Mouse (Mus musculus): ENCODE data around the gene Sort1. TPM values are rescaled to one million over a fixed set of nuclear protein-coding genes. Genes with fewer than 3 reads are reported as not detected.
A peak's percentile ranks its signal among the peaks of the same experiment; 100 is the strongest.
"Not testable (repeated sequence)": the region's sequence is repeated elsewhere in the genome, so short reads cannot be mapped to it uniquely, and the experiment has no call there.

Gene Sort1
- 10 to 100 TPM; 50.2 to 56.6 (median 53.5) TPM for total RNA-seq (2022)

DNA sequence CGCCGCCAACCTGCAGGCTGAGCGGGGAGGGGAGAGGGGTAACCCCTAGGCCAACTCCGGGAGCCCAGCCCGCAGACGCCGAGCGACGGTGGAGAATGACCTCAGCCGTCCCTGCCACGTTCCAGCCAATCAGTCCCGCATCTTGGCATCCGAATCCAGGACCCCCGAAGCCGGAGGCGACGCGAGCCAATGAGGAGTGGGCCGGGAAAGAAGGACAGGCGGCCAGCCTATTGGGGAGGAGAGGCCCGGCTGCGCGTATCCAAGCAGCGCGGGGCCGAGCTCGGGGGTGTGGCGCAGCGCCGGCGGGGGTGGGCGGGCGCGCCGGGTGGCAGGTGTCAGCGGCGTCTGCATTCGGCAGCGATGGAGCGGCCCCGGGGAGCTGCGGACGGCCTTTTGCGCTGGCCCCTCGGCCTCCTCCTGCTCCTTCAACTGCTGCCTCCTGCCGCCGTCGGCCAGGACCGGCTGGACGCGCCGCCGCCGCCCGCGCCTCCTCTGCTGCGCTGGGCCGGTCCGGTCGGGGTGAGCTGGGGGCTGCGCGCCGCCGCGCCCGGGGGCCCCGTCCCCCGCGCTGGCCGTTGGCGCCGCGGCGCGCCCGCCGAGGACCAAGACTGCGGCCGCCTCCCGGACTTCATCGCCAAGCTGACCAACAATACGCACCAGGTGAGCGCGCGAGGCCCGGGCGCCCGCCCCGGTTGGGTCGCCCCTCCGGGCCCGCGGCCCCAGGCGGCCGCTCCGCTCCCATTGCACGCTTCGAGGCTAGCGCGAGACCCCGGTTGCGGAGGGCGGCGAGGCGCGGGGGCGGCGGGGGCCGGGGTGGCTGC lies at the start of gene Sort1:
TSS of gene Sort1 (plus strand) at position 302 of the 821 bp plus-strand sequence.
- DNase-seq (ENCODE audit: low spot score in 2 of 2) = peak; percentile 37 to 63

DNA sequence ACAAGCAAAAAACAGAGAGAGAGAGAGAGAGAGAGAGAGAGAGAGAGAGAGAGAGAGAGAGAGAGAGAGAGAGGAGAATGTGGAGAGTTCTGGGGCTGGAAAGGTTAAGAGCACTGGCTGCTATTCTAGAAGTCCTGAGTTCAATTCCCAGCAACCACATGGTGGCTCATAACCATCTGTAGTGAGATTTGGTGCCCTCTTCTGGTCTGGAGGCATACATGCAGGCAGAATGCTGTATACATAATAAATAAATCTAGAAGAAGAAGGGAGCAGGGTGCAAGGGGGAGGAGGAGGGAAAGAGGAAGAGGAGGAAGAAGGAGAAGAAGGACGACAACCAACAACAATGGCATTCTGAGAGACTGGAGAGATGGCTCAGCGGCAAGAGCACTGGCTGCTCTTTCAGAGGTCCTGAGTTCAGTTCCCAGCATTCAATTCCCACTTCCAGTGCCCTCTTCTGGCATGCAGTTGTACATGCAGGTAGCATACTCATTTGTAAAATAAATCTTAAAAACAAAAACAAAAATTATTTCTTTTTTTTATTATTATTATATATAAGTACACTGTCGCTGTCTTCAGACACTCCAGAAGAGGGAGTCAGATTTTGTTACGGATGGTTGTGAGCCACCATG lies 46.3 kb upstream of the Sort1 start:
- DNase-seq (ENCODE audit: low spot score in 2 of 2) = not testable (repeated sequence)

DNA sequence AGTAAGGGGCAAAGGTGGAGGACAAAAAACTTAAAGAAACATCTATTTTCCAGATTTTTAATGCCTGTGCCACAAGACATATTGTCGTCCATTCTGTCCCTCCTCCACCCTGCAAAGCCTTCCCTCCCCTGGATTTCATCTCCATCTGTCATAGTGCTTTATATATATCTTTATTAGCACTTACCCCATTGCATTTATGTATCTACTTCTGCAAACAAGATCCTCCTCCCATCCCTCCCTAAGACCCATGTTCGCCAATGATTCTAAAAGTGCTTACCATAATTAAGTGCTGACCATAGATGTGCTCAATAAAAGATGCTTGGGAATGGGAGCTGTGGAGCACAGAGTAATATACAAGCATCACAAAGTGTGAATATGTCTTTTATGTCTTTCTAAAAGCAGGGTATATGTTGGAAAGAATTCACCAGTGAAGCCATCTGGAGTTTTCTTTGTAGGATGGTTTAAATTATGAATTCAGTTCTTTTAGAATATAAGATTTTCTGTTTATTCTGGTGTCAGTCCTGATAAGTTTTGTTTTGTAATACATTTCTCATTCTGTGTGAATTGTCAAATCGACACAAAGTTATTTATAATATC lies 42.5 kb upstream of the Sort1 start:
- no peak for DNase-seq (ENCODE audit: low spot score in 2 of 2)

DNA sequence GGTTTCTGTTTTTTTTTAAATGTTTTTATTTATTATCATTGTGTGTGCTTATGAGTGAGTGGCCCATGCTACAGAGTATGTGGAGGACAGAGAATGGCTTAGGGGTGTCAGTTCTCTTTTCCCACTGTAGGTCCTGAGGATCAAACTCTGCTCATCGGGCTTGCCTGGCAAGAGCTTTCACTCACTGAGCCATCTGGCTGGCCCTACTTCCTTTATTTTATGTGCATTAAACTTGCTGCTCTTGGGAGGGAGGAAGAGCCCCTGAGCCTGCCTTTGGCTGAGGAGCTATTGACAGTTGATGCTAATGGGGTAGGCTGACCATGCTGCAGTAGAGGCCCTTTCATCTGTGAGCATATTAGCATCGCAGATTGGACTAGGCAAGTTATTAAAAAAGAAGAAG lies 37.0 kb upstream of the Sort1 start:
- no peak for DNase-seq (ENCODE audit: low spot score in 2 of 2)

DNA sequence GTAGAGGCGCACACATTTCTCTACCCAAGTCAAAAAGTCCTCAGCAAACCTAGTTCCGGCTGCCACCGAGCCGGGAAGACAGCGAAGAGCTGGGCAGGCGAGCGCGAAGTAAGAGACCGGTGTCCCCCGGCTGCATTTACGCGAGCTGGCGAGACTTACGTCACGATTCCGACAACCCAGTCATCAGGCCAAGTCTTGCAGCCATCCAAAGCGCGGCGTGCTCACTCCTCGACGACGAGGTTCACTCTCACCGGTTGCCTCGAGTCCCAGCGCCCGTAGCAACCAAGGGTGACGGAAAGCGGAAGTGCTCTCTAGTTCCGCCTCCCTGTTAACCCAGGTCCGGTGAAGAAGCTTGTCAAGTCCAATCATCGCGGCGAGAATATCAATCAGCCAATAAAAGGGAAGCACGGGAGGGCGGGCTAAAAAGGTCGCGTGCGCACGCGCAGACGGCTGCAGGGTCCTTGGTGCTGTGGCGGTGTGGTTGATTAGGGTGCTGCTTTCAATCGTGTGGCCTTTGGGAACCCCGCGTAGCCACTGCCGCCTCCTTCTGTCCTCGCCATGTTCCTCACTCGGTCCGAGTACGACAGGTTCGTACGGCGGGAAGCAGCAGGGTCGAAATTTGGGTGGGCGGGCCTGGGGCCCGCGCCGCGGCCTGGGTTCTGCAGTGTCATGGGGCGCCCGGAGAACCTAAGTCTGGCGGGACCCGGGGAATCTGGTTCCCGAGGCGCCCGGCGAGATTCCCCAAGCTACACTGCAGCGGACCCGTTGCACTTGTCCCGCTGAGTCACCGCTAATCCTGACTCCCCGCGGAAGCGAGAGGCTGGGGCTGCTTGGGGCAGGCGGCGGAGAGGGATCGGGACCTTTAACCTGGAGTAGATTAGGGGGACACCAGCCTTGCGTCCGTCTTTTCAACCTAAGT lies 26.9 kb upstream of the Sort1 start, which contains the start of gene Psma5:
TSS of gene Psma5 (plus strand) at position 208 of the 919 bp plus-strand sequence.
- peak; percentile 84 to 89 for DNase-seq (ENCODE audit: low spot score in 2 of 2)

DNA sequence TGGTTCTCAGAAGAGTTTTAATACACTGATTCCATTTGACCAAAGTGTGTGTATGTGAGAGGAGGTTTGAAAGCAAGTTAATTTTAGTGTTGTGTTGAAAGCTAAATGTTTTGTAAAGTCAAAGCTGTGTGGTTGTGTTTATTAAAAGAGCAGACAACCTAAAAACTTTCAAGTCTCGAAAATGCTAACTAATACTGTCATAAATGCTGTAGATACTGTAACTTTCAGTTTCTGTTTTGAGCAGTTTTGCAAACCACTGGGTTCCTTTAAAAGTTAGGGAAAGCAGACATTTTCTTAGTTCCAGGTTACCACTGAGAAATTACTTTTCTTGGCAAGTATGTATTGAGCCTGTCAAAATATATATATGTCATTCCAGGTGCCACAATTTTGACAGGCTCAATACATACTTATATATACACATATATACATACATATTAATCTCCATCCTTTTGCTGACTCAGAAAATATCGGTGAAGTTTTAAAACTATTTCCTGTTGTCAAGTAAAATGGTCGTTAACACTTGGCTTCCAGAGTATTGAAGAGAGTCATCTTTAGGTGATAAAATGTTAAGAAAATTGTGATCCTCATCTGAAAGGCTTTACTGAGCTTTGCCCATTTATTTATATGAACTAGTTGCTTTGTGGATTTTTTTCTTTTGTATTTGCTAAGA lies 25.9 kb upstream of the Sort1 start:
- DNase-seq (ENCODE audit: low spot score in 2 of 2) = no peak

DNA sequence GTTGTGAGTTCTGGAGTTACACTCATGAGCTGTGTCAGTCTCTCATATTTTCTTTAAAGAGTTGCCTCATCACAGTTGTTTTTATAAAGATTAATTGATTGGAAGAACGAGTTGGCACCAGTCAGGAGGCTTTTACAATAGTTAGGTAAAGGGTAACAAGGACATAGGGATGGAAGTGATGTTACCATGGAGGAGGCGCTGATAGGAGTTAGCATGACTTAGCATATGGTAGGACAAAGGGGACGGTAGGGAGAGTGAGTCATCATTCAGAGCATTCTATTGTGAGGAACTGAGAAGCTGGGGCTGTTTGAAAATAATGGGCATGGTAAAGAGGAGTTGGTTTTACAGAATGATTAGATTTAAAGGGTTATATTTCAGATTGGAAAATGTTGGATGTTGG lies 24.6 kb upstream of the Sort1 start:
- DNase-seq (ENCODE audit: low spot score in 2 of 2) = no peak

DNA sequence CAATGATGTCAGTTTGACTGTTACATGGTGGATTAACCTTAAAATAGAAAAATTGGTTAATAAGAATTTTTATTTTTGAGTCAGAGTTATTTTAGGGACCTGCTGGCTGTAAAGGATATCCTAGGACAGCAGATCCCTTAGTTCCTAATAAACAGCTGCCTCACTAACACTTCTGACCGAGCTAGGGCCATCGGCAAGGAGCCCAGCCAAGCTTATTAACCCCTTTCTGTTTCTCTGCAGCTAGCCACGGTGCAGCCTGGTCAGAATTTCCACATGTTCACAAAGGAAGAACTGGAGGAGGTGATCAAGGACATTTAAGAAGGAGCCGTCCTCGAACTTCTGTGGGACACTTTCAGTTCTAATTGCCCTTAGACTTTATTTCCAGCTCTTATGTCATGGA lies 4.4 kb upstream of the Sort1 start:
- DNase-seq (ENCODE audit: low spot score in 2 of 2) = peak; percentile 31 to 39

DNA sequence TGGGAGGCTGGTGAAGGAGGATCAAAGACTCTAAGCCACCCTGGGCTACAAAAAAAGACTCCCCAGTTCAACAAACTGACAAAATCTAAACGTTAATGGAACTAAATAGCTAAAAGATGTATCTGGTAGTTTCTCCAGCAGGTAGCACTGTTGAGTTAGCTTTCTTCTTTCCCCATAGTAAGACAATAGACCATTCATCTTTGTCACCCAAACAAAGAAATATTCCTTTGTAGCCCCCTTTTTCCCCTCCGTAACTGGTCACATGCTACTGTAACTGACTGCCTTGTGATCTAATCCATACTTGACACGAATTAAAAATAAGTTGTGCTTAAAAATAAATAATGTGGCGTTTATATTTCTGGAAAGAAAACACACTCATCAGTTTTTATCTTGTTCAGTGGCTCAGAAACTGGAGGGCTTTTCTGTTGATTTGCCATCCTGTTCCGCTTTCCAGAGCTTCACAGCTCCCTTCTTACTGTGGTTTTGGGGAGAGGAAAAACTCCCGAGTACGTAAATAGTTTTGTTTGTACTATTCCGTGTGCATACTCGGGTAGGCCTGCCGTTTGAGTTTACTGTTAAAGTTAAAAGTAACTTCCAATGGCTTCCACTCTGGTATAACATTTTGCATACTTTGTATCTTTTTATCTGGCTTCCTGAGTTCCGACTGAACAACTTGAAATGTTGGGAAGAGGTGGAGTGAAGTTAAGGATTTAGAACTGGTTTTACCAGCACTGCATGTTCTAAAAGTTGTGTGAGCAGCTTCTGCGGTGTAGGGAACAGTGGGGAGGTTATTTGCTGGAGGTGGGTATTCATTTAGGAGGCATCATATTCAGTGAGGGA lies 1.3 kb upstream of the Sort1 start:
- DNase-seq (ENCODE audit: low spot score in 2 of 2) = no peak

DNA sequence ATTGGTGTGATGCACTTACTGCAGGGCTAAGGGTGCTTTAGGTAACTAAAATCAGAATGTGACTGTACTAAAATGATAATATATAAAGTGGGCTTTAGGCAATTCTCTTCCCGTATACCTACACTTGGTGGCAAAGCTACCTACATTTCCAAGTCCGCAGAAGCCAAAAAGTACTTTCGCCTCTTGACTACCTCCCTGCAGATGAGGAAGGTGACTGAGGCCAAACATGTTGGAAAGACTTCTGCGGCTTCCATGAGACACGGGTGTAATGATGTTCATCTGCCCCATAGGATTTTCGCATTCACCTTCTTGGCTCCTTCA lies 681 bp upstream of the Sort1 start:
- no peak for DNase-seq (ENCODE audit: low spot score in 2 of 2)

DNA sequence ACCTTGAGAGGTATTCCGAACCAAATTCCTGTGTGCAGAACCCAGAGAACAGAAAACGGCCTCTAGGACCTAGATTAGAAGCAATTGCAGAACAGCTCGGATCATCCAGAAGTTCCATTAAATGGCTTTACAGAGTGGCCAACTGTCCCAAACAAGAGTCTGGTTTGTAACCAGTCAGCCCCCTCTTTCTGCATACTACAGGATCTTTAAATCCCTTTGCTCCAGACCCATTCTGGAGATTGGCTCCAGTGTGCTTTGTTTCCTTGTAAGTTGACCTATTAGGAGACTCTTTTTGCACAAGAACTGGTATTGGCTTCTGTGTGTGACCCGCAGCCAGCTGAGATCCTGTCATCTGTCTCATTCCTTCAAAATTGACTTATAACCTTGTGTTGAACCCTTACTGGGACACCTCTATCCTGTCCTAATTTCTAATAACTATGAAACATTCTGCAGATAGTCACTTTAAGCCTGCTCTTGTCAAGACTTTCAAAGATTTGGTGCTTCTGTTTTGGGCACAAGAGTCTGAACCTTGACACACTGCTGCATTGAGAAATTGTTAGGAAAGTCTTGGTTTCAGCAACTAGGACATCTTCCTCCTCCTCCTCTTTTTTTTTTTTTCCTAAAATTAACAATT lies 1.3 kb downstream of the Sort1 start:
- DNase-seq (ENCODE audit: low spot score in 2 of 2) = no peak

DNA sequence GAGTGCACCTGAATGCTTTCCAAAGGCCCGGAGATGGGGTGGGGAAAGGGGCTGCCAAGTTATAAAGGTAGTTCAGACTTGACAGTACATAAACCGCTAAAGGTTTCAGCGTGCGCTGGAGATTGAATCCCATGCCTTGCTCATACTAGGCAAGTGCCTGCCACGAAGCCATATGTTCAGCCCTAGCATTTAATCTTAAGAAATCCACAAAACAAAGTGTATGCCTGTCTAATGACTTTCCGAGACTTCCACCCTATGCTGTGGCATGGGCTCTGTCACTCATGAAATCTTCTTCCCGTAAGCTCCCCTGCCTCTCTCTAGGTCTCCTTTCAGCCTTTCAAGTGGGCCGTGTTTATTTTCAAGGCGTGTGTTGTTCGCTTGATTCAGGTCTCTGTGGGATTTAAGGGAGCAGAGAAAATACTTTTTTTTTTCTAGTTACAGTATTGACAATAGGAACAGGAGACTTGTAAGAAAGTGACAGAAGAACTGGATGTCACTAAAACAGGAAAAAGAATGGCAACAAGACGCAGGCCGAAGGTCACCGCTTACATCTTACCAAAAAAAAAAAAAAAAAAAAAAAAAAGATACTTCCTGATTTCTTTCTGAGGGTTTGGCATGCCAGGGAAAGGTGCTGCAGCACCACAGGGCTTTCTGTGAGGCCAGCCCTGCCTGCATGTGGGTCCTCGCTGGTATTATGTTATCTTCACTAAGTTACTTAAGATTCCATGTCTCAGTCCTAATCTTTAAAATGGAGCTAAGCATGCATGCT lies 3.0 kb downstream of the Sort1 start:
- DNase-seq (ENCODE audit: low spot score in 2 of 2) = no peak

DNA sequence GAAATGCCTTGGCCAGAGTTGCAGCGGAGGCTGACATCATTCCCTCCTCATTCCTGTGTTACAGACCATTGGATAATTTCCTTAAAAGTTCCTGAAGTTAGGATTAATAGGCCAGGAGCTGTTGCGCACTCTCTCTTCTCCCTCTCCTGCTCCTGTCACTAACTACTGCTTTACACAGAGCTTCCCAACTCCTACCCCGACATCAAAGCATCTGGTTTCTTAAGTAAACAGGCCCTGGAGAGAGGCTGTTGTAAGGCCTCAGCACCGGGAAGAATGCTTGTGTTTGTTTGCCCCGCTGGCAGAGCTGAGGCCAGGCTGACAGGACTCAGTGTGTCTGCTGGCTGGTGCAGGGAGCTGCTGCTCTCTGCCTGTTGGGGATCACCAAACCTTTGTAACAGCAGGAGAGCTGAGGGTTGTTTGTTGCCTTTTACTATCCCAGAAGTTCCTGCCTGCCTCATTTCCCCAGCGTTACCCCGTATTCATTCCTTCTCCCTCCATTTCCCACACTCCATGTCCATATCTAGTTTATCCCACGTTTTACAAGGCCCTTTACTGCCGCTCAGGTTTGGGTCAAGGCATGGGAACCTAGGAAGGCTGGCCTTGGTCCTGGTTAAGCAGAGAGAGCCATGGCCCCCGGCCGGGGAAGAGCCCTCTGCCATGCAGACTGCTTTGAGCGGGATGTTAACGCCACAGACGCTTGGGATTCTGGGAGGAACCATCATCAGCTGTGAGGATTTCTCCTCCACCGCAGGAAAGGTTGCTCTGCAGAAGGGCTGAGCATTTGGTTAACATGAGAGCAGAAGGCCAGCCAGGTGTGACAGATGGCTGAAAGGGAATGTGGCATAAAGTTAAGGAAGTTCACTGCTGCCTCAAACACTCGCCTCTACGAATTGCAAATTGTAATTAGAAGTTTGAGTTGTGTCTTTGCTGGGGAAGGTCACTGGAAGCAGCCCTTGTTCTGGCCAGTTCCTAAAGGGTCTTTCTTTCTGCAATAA lies 4.2 kb downstream of the Sort1 start:
- no peak for DNase-seq (ENCODE audit: low spot score in 2 of 2)

DNA sequence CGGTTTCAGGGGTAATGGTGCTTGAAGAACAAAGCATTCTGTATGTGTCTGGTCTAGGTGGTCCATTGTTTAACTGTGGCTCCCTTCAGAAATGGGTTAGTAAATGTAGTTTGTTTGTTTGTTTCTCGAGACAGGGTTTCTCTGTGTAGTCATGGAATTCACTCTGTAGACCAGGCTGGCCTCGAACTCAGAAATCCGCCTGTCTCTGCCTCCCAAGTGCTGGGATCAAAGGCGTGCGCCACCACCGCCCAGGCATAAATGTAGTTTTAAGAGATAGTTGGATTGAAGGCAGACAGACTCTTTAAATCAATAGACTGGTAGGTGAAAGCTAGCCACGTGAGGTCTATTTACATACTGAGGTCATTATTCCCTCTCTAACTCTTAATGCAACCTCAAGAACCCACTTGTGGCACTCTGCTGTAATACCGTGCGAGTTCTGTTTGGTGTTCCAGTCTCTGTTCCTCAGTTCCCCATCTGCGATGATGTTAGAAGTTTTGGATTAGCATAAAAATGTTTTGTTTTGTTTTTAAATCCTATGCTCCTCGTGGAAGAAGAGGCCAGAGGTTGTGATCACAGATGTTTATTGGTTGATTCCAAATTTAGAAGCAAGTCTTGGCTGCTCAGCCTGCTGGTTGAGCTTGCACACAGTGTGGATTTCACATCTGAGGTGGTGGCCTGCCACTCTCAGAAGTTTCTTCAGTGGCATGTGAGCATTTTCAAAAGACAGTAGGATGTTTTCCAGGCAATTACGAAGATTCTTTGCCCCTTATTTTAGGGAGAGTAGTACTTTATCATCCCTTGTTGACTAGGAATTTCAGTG lies 5.6 kb downstream of the Sort1 start:
- DNase-seq (ENCODE audit: low spot score in 2 of 2) = no peak

DNA sequence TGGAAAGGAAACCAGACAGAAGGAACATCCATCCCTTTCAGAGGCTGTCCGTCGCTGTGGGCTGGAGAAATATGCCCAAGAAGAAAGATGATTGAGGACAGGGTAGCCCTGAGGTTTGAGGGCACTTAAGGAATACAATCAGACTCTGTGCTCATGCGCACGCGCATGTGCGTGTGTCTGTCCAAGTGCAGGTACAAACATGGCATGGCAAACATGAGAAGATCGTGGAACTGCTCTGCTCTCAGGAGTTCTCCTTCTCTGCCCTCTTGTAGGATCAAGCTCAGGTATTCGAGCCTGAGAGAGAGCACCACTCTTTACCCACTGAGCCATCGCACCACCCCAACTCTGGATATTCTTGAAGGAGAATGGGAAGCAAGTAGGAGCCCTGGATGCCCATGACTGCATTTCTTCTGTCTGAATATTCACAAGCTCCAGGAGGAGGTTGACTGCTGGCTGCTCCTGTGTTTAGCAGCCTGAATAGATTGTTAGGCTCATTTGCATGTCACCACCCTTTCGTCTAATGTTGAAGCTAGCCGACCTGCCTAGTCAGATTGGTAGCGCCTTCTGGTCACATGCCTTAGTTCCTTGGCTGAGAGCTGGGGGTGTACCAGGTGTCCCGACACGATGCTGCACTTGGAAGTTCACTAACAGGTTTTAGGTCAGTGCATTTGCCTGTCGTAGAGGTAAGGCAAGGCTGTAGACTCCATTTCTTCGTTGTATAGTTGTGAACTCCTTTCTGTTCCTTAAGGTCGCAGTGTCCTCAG lies 7.3 kb downstream of the Sort1 start:
- no peak for DNase-seq (ENCODE audit: low spot score in 2 of 2)

DNA sequence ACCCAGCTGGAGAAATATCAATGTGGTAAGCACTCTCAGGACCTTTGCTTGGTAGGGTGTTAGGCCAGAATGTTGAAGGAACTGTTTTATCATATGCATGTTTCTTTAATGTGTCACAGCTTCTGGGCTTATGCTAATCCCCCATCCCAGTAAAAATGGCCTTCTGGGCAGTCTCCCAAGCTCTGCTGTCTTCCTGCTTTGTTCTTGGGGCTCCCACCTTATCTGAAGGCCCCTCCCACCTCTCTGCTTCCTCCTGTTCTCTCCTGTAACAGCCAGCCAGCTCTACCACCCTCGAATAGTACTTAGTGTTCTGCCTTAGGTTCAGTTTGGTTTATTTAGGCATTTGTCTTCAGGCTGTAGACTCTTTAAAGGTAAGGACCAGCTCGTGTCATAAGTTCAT lies 10.5 kb downstream of the Sort1 start:
- no peak for DNase-seq (ENCODE audit: low spot score in 2 of 2)
